In genomic region chr12:102787927-102788326, GRCm38 (mm10) we compare ENCODE assay signal across 29 mouse cellular contexts. TPM values are rescaled to one million over a fixed set of nuclear protein-coding genes. Genes with fewer than 3 reads are reported as not detected.
DNase-seq lines count a peak whose midpoint lies in the region; ATAC-seq and TF ChIP-seq lines count a peak whose summit lies in the region.
"Had no signal": no experiment of that assay in that cellular context is flagged by ENCODE, and none has a peak within 500 bp of the region (broad histone marks: within the 10 kb centered on the region; RNA-seq: fewer than 3 reads in every experiment).

No protein-coding gene starts in this region.

- TF ChIP-seq CTCF in thymus, adult 2 months (IDR thresholded peaks at IDR 0.05; ENCODE audit: borderline replicate concordance, control insufficient read depth, extremely low read depth, insufficient read depth, low read length, poor library complexity): no peak

- no peaks in the 10 kb centered on the region for H3K9me3 ChIP-seq in liver, embryonic 13.5 days (replicated peaks)
- H3K9me3 ChIP-seq: embryonic facial prominence, embryonic 12.5 days; forebrain, embryonic 12.5 days; heart, embryonic 10.5 days; intestine, embryonic 15.5 days; limb, embryonic 10.5 days; neural tube, embryonic 15.5 days; stomach, embryonic 15.5 days had no signal

- peak overlapping the region; percentile 58 for H3K27ac ChIP-seq in liver, embryonic 13.5 days
- peak overlapping the region; percentile 89 for H3K27ac ChIP-seq in thymus, adult 2 months (ENCODE audit: control insufficient read depth, insufficient read depth, low read length)
- H3K27ac ChIP-seq: embryonic facial prominence, embryonic 12.5 days; forebrain, embryonic 12.5 days; gastrocnemius, adult 2 months; heart, embryonic 10.5 days; intestine, embryonic 15.5 days; kidney, postnatal 0 days; limb, embryonic 10.5 days; neural tube, embryonic 15.5 days; stomach, embryonic 15.5 days had no signal

- WGBS in liver, embryonic 13.5 days (ENCODE audit: insufficient replicate concordance): 70% methylated on average over 7 of the region's 7 CpGs
- WGBS in thymus, adult 2 months: 61% methylated on average over 7 of the region's 7 CpGs

- no peak overlapping the region for H3K4me3 ChIP-seq in liver, embryonic 13.5 days (replicated peaks)
- H3K4me3 ChIP-seq in thymus, adult 2 months (ENCODE audit: control insufficient read depth, insufficient read depth, low read length): no peak overlapping the region
- H3K4me3 ChIP-seq: embryonic facial prominence, embryonic 12.5 days; forebrain, embryonic 12.5 days; gastrocnemius, adult 2 months; heart, embryonic 10.5 days; intestine, embryonic 15.5 days; limb, embryonic 10.5 days; neural tube, embryonic 15.5 days; stomach, embryonic 15.5 days had no signal

- H3K4me2 ChIP-seq in liver, embryonic 13.5 days: peak overlapping the region; percentile 19; the same call in 1 of the 2 replicates
- H3K4me2 ChIP-seq: embryonic facial prominence, embryonic 12.5 days; forebrain, embryonic 12.5 days; intestine, embryonic 15.5 days; midbrain, embryonic 11.5 days; neural tube, embryonic 15.5 days; stomach, embryonic 15.5 days had no signal

- peaks cover 6% of the 10 kb centered on the region; the same call in 1 of the 2 replicates for H3K4me1 ChIP-seq in liver, embryonic 13.5 days (replicated peaks)
- peaks cover 35% of the 10 kb centered on the region for H3K4me1 ChIP-seq in thymus, adult 2 months (replicated peaks; ENCODE audit: control insufficient read depth, insufficient read depth, low read length)
- H3K4me1 ChIP-seq: embryonic facial prominence, embryonic 12.5 days; forebrain, embryonic 12.5 days; heart, embryonic 10.5 days; intestine, embryonic 15.5 days; limb, embryonic 10.5 days; neural tube, embryonic 15.5 days; stomach, embryonic 15.5 days had no signal

- H3K27me3 ChIP-seq in liver, embryonic 13.5 days: no peaks in the 10 kb centered on the region
- no peaks in the 10 kb centered on the region for H3K27me3 ChIP-seq in thymus, adult 2 months (ENCODE audit: control insufficient read depth, insufficient read depth, low read length)
- H3K27me3 ChIP-seq: embryonic facial prominence, embryonic 12.5 days; forebrain, embryonic 12.5 days; intestine, embryonic 15.5 days; neural tube, embryonic 15.5 days; stomach, embryonic 15.5 days had no signal

- peak; percentile 26 for DNase-seq in liver
- no peak for DNase-seq in liver, embryonic 13.5 days
- DNase-seq in thymus, adult 2 months: peak; percentile 74
- peak; percentile 74 for DNase-seq in thymus, postnatal 4 days
- DNase-seq in adrenal gland, adult 2 months: no peak
- no peak for DNase-seq in urinary bladder, postnatal 14 days (ENCODE audit: low spot score)
- no peak for DNase-seq in urinary bladder, postnatal 36 days (ENCODE audit: low spot score in 2 of 2)
- DNase-seq: adrenal gland, postnatal 10 days; cerebellum, adult 18-20 months; cerebellum, postnatal 25 days; gastrocnemius, adult 2 months had no signal

- TF ChIP-seq POLR2A in thymus, adult 2 months (IDR thresholded peaks at IDR 0.05; ENCODE audit: control insufficient read depth, extremely low read depth, insufficient read depth, low read length, poor library complexity): no peak

- H3K9ac ChIP-seq in liver, embryonic 13.5 days: no peak overlapping the region
- H3K9ac ChIP-seq: embryonic facial prominence, embryonic 12.5 days; forebrain, embryonic 12.5 days; intestine, embryonic 15.5 days; neural tube, embryonic 15.5 days; stomach, embryonic 15.5 days had no signal

- peak; percentile 83 for ATAC-seq in liver, embryonic 13.5 days (ENCODE audit: low read depth)
- ATAC-seq: hindbrain, embryonic 16.5 days; intestine, embryonic 15.5 days; lung, postnatal 0 days had no signal

- peaks cover 75% of the 10 kb centered on the region for H3K36me3 ChIP-seq in liver, embryonic 13.5 days
- peaks cover 24% of the 10 kb centered on the region for H3K36me3 ChIP-seq in thymus, adult 2 months (ENCODE audit: control insufficient read depth, insufficient read depth, low read length)

RNA-seq across cellular contexts. Expression of gene Gm20604, which starts 29.5 kb away (rescaled TPM):
- 11.0 and 11.3 TPM in 2 replicates for polyA plus RNA-seq in liver, embryonic 13.5 days (2015; fragmentation: Nextera tagmentation; extraction: Ambion mirVana)
- polyA plus RNA-seq in thymus, adult 2 months (2012; rRNA removed): 3.6 and 4.2 TPM in 2 replicates
- 1 to 10 TPM; 7.4 to 7.9 TPM for total RNA-seq in adrenal gland, adult 2 months (2021)
- polyA plus RNA-seq in adrenal gland, adult 2 months (2012; rRNA removed): 0.32 and 0.43 TPM in 2 replicates

RNA-seq across cellular contexts. Expression of gene Ubr7, which starts 30.2 kb away (rescaled TPM):
- polyA plus RNA-seq in liver, embryonic 13.5 days (2015; fragmentation: Nextera tagmentation; extraction: Ambion mirVana): 24.7 and 29.0 TPM in 2 replicates
- 28.7 and 29.0 TPM in 2 replicates for polyA plus RNA-seq in thymus, adult 2 months (2012; rRNA removed)
- total RNA-seq in adrenal gland, adult 2 months (2021): 10 to 100 TPM; 31.0 to 32.4 TPM
- polyA plus RNA-seq in adrenal gland, adult 2 months (2012; rRNA removed): 8.6 and 9.1 TPM in 2 replicates

RNA-seq across cellular contexts. Expression of gene Gon7, which starts 30.3 kb away (rescaled TPM):
- polyA plus RNA-seq in liver, embryonic 13.5 days (2015; fragmentation: Nextera tagmentation; extraction: Ambion mirVana): 16.6 and 20.1 TPM in 2 replicates
- polyA plus RNA-seq in thymus, adult 2 months (2012; rRNA removed): 19.4 and 25.0 TPM in 2 replicates
- 10 to 100 TPM; 11.6 to 11.7 TPM for total RNA-seq in adrenal gland, adult 2 months (2021)
- polyA plus RNA-seq in adrenal gland, adult 2 months (2012; rRNA removed): 8.7 and 12.7 TPM in 2 replicates

RNA-seq across cellular contexts. Expression of gene Gm28051, which starts 30.4 kb away (rescaled TPM):
- not detected in 2 replicates for polyA plus RNA-seq in liver, embryonic 13.5 days (2015; fragmentation: Nextera tagmentation; extraction: Ambion mirVana)
- not detected in 2 replicates for polyA plus RNA-seq in thymus, adult 2 months (2012; rRNA removed)
- total RNA-seq in adrenal gland, adult 2 months (2021): not detected
- not detected in 2 replicates for polyA plus RNA-seq in adrenal gland, adult 2 months (2012; rRNA removed)
- total RNA-seq: adrenal gland, postnatal 10 days; gastrocnemius, adult 2 months; hematopoietic stem cell, adult 5-6 weeks; layer of hippocampus, postnatal 14 days; liver, adult 2 months; megakaryocyte progenitor cell, adult 5-6 weeks; MEL had no signal
- polyA plus RNA-seq: embryonic facial prominence, embryonic 12.5 days; forebrain, embryonic 12.5 days; gonadal fat pad, adult 2 months; heart, embryonic 10.5 days; heart, postnatal 0 days; hindbrain, embryonic 16.5 days; intestine, embryonic 15.5 days; kidney, postnatal 0 days; limb, embryonic 10.5 days; liver, adult 2 months; lung, postnatal 0 days; midbrain, embryonic 11.5 days; neural tube, embryonic 15.5 days; stomach, embryonic 15.5 days had no signal

RNA-seq across cellular contexts. Expression of gene Tmem251, which starts 44.4 kb away (rescaled TPM):
- polyA plus RNA-seq in liver, embryonic 13.5 days (2015; fragmentation: Nextera tagmentation; extraction: Ambion mirVana): 8.8 and 9.2 TPM in 2 replicates
- 4.2 and 4.4 TPM in 2 replicates for polyA plus RNA-seq in thymus, adult 2 months (2012; rRNA removed)
- 1 to 10 TPM; 7.5 to 8.5 TPM for total RNA-seq in adrenal gland, adult 2 months (2021)
- 3.4 TPM in 2 replicates for polyA plus RNA-seq in adrenal gland, adult 2 months (2012; rRNA removed)

Comparison
In these comparisons a context has a peak if more than half of its experiments do, and no peak if none do; other contexts are left out.
1. DNase-seq: peak in liver (single experiment), thymus, adult 2 months (single experiment) and thymus, postnatal 4 days (single experiment); none in liver, embryonic 13.5 days (single experiment), adrenal gland, adult 2 months (single experiment), urinary bladder, postnatal 14 days (single experiment) and urinary bladder, postnatal 36 days (0 of 2).